In genomic region chr12:112449144-112449827, GRCm38 (mm10) we compare ENCODE assay signal across 8 mouse cellular contexts. TPM values are rescaled to one million over a fixed set of nuclear protein-coding genes. Genes with fewer than 3 reads are reported as not detected.
DNase-seq lines count a peak whose midpoint lies in the region; ATAC-seq lines count a peak whose summit lies in the region.

No protein-coding gene starts in this region.

- H3K4me3 ChIP-seq in forebrain, embryonic 16.5 days (replicated peaks; ENCODE audit: low read length): no peak overlapping the region

- H3K9ac ChIP-seq in forebrain, embryonic 16.5 days (replicated peaks; ENCODE audit: low read depth, low read length): no peak overlapping the region

- DNase-seq in right cerebral cortex, adult 2 months (ENCODE audit: low spot score in 2 of 2): peak; percentile 22 to 33
- no peak for DNase-seq in right cerebral cortex, postnatal 25 days
- DNase-seq in lung, postnatal 10 days: peak; percentile 56
- peak; percentile 78 to 89 for DNase-seq in thymus, postnatal 36 days
- DNase-seq in embryo, embryonic 11 days: no peak
- DNase-seq in urinary bladder, postnatal 10 days (ENCODE audit: low spot score): no peak
- DNase-seq in cerebellum, adult 9-11 months: no peak

- WGBS in forebrain, embryonic 16.5 days: 17% methylated on average over 18 of the region's 18 CpGs

- no peaks in the 10 kb centered on the region for H3K27me3 ChIP-seq in forebrain, embryonic 16.5 days (replicated peaks; ENCODE audit: control insufficient read depth, insufficient read depth, low read length)

- H3K9me3 ChIP-seq in forebrain, embryonic 16.5 days (ENCODE audit: control insufficient read depth, low read length): peaks cover 3% of the 10 kb centered on the region; the same call in 1 of the 2 replicates

- peak overlapping the region; percentile 22 for H3K27ac ChIP-seq in forebrain, embryonic 16.5 days (ENCODE audit: low read length)

- H3K36me3 ChIP-seq in forebrain, embryonic 16.5 days (ENCODE audit: control insufficient read depth, insufficient read depth): no peaks in the 10 kb centered on the region

- ATAC-seq in forebrain, embryonic 16.5 days: peak; percentile 43

- H3K4me2 ChIP-seq in forebrain, embryonic 16.5 days (ENCODE audit: low read length): no peak overlapping the region

- peaks cover 28% of the 10 kb centered on the region for H3K4me1 ChIP-seq in forebrain, embryonic 16.5 days (replicated peaks; ENCODE audit: control insufficient read depth, insufficient read depth, low read length)

RNA-seq across cellular contexts. Expression of gene A530016L24Rik, which starts 40.0 kb away (rescaled TPM):
- 0.17 and 0.42 TPM in 2 replicates for polyA plus RNA-seq in forebrain, embryonic 16.5 days (2015; fragmentation: Nextera tagmentation; extraction: Ambion mirVana)

Comparison
In these comparisons a context has a peak if more than half of its experiments do, and no peak if none do; other contexts are left out.
1. DNase-seq: peak in right cerebral cortex, adult 2 months (2 of 2), lung, postnatal 10 days (single experiment) and thymus, postnatal 36 days (2 of 2); none in right cerebral cortex, postnatal 25 days (single experiment), embryo, embryonic 11 days (single experiment), urinary bladder, postnatal 10 days (single experiment) and cerebellum, adult 9-11 months (single experiment).